Mouse (Mus musculus) embryo, embryonic 10 days (tissue): ENCODE results near the gene Chaf1a.

ENCODE experiments used
- DNase-seq: peaks from one replicate; pipeline ENCODE4 v3.0.0-alpha.2; 2015; ENCODE audit warnings: low spot score

Gene Chaf1a

GRCm38 (mm10) chr17:56119431-56119830, 79.2 kb downstream of the Chaf1a start:
- no peak for DNase-seq

GRCm38 (mm10) chr17:56119981-56120880, 80.0 kb downstream of the Chaf1a start:
- DNase-seq, result no peak

- DNase-seq, result no peak
These were observed 81.6 kb downstream of the Chaf1a start, which contains the start of gene Lrg1 for GRCm38 (mm10) chr17:56121826-56122225. Gene Lrg1 (minus strand): TSS chr17:56122001.
